Mouse (Mus musculus) CH12.LX (cell line): ENCODE results near the gene Btf3. TPM values are rescaled to one million over a fixed set of nuclear protein-coding genes. Genes with fewer than 3 reads are reported as not detected.

ENCODE experiments used
- DNase-seq: peaks from one replicate; pipeline ENCODE4 v3.0.0-alpha.2; 2013; ENCODE audit errors: extremely low read depth
- H3K27ac ChIP-seq: 2 replicates; pipeline ENCODE4 v1.5.1; 2012; ENCODE audit warnings: low read depth, mild to moderate bottlenecking, control low read depth, moderate library complexity; ENCODE audit not compliant: insufficient read depth
- H3K27me3 ChIP-seq: replicated peaks from 2 replicates; pipeline ENCODE3; 2012; ENCODE audit warnings: inconsistent platforms
- H3K36me3 ChIP-seq, 2 experiments: replicated peaks in 1 of 2; 2 replicates each; pipeline versions ENCODE3 to v1.6.1; 2012; ENCODE audit warnings: inconsistent platforms in 1 of 2, low read length in 1 of 2, mild to moderate bottlenecking in 1 of 2, mixed read lengths in 1 of 2, moderate library complexity in 1 of 2; ENCODE audit not compliant: control insufficient read depth in 1 of 2, insufficient read depth in 1 of 2
- H3K4me1 ChIP-seq, 2 experiments: 2 replicates each; pipeline ENCODE4 v1.6.1; 2012; ENCODE audit warnings: inconsistent platforms in 1 of 2, moderate library complexity in 1 of 2; ENCODE audit not compliant: insufficient read depth in 2 of 2, control insufficient read depth in 1 of 2
- H3K4me2 ChIP-seq: 2 replicates; pipeline ENCODE4 v1.6.1; 2012; ENCODE audit warnings: low read depth, mild to moderate bottlenecking, control low read depth; ENCODE audit not compliant: poor library complexity, insufficient read depth, severe bottlenecking
- H3K4me3 ChIP-seq, 3 experiments: fragments of 150-350 bp in 1 of 3; sonication (generic) in 1 of 3; replicated peaks in 1 of 3; 2 replicates each; pipeline versions ENCODE3 to v1.5.1; 2011 to 2012; ENCODE audit warnings: low read depth in 2 of 3, low read length in 2 of 3, mild to moderate bottlenecking in 2 of 3, moderate library complexity in 2 of 3, control low read depth in 1 of 3, improper control_type of control experiment in 1 of 3, inconsistent platforms in 1 of 3, mixed read lengths in 1 of 3; ENCODE audit not compliant: poor library complexity in 1 of 3
- H3K79me2 ChIP-seq: replicated peaks from 2 replicates; pipeline ENCODE4 v1.6.1; 2012; ENCODE audit warnings: mild to moderate bottlenecking, moderate library complexity; ENCODE audit not compliant: control insufficient read depth, poor library complexity, insufficient read depth, severe bottlenecking; ENCODE audit errors: extremely low read depth
- H3K9ac ChIP-seq: 2 replicates; pipeline ENCODE4 v1.6.1; 2012; ENCODE audit warnings: low read depth, mild to moderate bottlenecking, control low read depth, moderate library complexity; ENCODE audit not compliant: insufficient read depth
- H3K9me3 ChIP-seq: replicated peaks from 2 replicates; pipeline ENCODE3; 2012; ENCODE audit warnings: low read length, inconsistent platforms, mixed read lengths
- BHLHE40 ChIP-seq: IDR thresholded peaks from 2 replicates; pipeline ENCODE4 v1.6.1; 2011; ENCODE audit warnings: mild to moderate bottlenecking, low read depth, low read length, improper control_type of control experiment
- CHD1 ChIP-seq: IDR thresholded peaks from 2 replicates; pipeline ENCODE4 v1.6.1; 2012; ENCODE audit warnings: low read depth, low read length, improper control_type of control experiment, inconsistent platforms
- CHD2 ChIP-seq: IDR thresholded peaks from 2 replicates; pipeline ENCODE4 v1.6.1; 2011; ENCODE audit warnings: low read length, improper control_type of control experiment
- E2F4 ChIP-seq: IDR thresholded peaks from 2 replicates; pipeline ENCODE4 v1.6.1; 2011; ENCODE audit warnings: low read depth, low read length, improper control_type of control experiment; ENCODE audit not compliant: insufficient replicate concordance
- EP300 ChIP-seq: IDR thresholded peaks from 2 replicates; pipeline ENCODE4 v1.6.1; 2011; ENCODE audit warnings: low read length, improper control_type of control experiment
- ETS1 ChIP-seq: conservative IDR thresholded peaks from 2 replicates; pipeline ENCODE4 v1.6.1; 2012; ENCODE audit warnings: low read depth, mild to moderate bottlenecking, inconsistent platforms, low read length, improper control_type of control experiment, moderate library complexity
- HCFC1 ChIP-seq: IDR thresholded peaks from 2 replicates; pipeline ENCODE4 v1.6.1; 2012; ENCODE audit warnings: low read depth, mild to moderate bottlenecking, inconsistent platforms, low read length, improper control_type of control experiment
- IRF4 ChIP-seq: IDR thresholded peaks from 2 replicates; pipeline ENCODE4 v1.6.1; 2014; ENCODE audit warnings: low read depth, mild to moderate bottlenecking, inconsistent platforms, low read length, improper control_type of control experiment
- JUND ChIP-seq: conservative IDR thresholded peaks from 2 replicates; pipeline ENCODE4 v1.6.1; 2011; ENCODE audit warnings: low read depth, low read length, improper control_type of control experiment
- KAT2A ChIP-seq: IDR thresholded peaks from 2 replicates; pipeline ENCODE4 v1.6.1; 2012; ENCODE audit warnings: low read length, improper control_type of control experiment, inconsistent platforms; ENCODE audit not compliant: insufficient replicate concordance
- MAX ChIP-seq: IDR thresholded peaks from 2 replicates; pipeline ENCODE4 v1.6.1; 2011; ENCODE audit warnings: low read length, improper control_type of control experiment
- MEF2A ChIP-seq: IDR thresholded peaks from 2 replicates; pipeline ENCODE4 v1.6.1; 2014; ENCODE audit warnings: low read depth, mild to moderate bottlenecking, inconsistent platforms, low read length, improper control_type of control experiment, borderline replicate concordance
- NELFE ChIP-seq: IDR thresholded peaks from 2 replicates; pipeline ENCODE4 v1.6.1; 2011; ENCODE audit warnings: low read depth, low read length, improper control_type of control experiment
- POLR2A ChIP-seq: IDR thresholded peaks from 2 replicates; pipeline ENCODE4 v1.6.1; 2011; ENCODE audit warnings: low read depth, mild to moderate bottlenecking, improper control_type of control experiment, low read length
- POLR2AphosphoS2 ChIP-seq: IDR thresholded peaks from 2 replicates; pipeline ENCODE4 v1.6.1; 2011; ENCODE audit warnings: low read depth, low read length, improper control_type of control experiment
- RCOR1 ChIP-seq: conservative IDR thresholded peaks from 2 replicates; pipeline ENCODE4 v1.6.1; 2012; ENCODE audit warnings: low read depth, mild to moderate bottlenecking, inconsistent platforms, low read length, improper control_type of control experiment
- SIN3A ChIP-seq: IDR thresholded peaks from 2 replicates; pipeline ENCODE4 v1.6.1; 2012; ENCODE audit warnings: low read length, improper control_type of control experiment, inconsistent platforms
- UBTF ChIP-seq: IDR thresholded peaks from 2 replicates; pipeline ENCODE4 v1.6.1; 2012; ENCODE audit warnings: low read depth, mild to moderate bottlenecking, inconsistent platforms, low read length, improper control_type of control experiment, moderate library complexity
- USF1 ChIP-seq: IDR thresholded peaks from 2 replicates; pipeline ENCODE4 v1.6.1; 2014; ENCODE audit warnings: low read depth, mild to moderate bottlenecking, inconsistent platforms, low read length, improper control_type of control experiment
- USF2 ChIP-seq: conservative IDR thresholded peaks from 2 replicates; pipeline ENCODE4 v1.6.1; 2011; ENCODE audit warnings: low read depth, low read length, improper control_type of control experiment
- ZMIZ1 ChIP-seq: IDR thresholded peaks from 2 replicates; pipeline ENCODE4 v1.6.1; 2012; ENCODE audit warnings: low read depth, mild to moderate bottlenecking, inconsistent platforms, low read length, improper control_type of control experiment
- ZNF384 ChIP-seq: IDR thresholded peaks from 2 replicates; pipeline ENCODE4 v1.6.1; 2012; ENCODE audit warnings: low read depth, low read length, improper control_type of control experiment, inconsistent platforms
- dilution Hi-C: fragments of 300-500 bp; cut with MboI; formaldehyde crosslinking; loops from 2 replicates; pipeline ENCODE4 v1.14.3; 2020; ENCODE audit warnings: low sequenced_read_pairs; ENCODE audit not compliant: extremely low pct_unique_long_range_greater_than_20kb, extremely low pct_ligation_motif_present
- in situ Hi-C: fragments of 300-500 bp; cut with MboI; formaldehyde crosslinking; loops from 3 replicates; pipeline ENCODE4 v1.14.3; 2019; ENCODE audit warnings: low sequenced_read_pairs, low pct_ligation_motif_present, low pct_unique_long_range_greater_than_20kb, mixed read lengths
- polyA plus RNA-seq: library from polyadenylated mRNA; unstranded; fragments of >175 nt; gene quantifications from 2 replicates; pipeline ENCODE4 v1.2.1, GENCODE M21; 2012; ENCODE audit warnings: low read depth; ENCODE audit not compliant: insufficient read length
- total RNA-seq, 2 experiments: library from RNA; depleted of rRNA; stranded (reverse); fragments of 300-350 nt in 1 of 2; fragments of >200 nt in 1 of 2; gene quantifications; 2 replicates each; pipeline ENCODE4 v1.2.3; 2012 to 2014

The Btf3 gene
- total and polyA plus RNA-seq, 3 experiments: 1,038 to 1,568 (median 1,367) TPM

GRCm38 (mm10) chr13:98365766-98366421, 49.1 kb upstream of the Btf3 start:
- TF ChIP-seq UBTF (no peak), POLR2A (no peak), IRF4 (no peak), NELFE (no peak), CHD1 (no peak), POLR2AphosphoS2 (no peak), ETS1 (no peak), USF2 (no peak), KAT2A (no peak), ZMIZ1 (no peak), RCOR1 (no peak)
- Histone ChIP-seq H3K27me3 (no peaks in the 10 kb centered on the region), H3K4me2 (no peak overlapping the region), H3K9me3 (peaks cover 12% of the 10 kb centered on the region), H3K79me2 (no peaks in the 10 kb centered on the region; the same call in 1 of the 2 replicates), H3K9ac (no peak overlapping the region), H3K36me3 (no peaks in the 10 kb centered on the region), H3K4me1 (peaks cover 2 to 27% of the 10 kb centered on the region in 2 experiments), H3K27ac (no peak overlapping the region; the same call in 1 of the 2 replicates), H3K4me3 (no peak overlapping the region)
- no peak for DNase-seq
- in situ Hi-C loops: no loop called here
- dilution Hi-C loops: no loop called here

- H3K36me3 ChIP-seq: no peaks in the 10 kb centered on the region
- no peak overlapping the region for H3K27ac ChIP-seq
- no peaks in the 10 kb centered on the region for H3K27me3 ChIP-seq
- dilution Hi-C loops: no loop called here
- no peak for TF ChIP-seq ZNF384
- no peak for TF ChIP-seq USF2
- no peak for TF ChIP-seq BHLHE40
- no peak for TF ChIP-seq EP300
- TF ChIP-seq CHD2: no peak
- no peak for TF ChIP-seq USF1
- TF ChIP-seq JUND: no peak
- TF ChIP-seq E2F4: no peak
- TF ChIP-seq HCFC1: no peak
- no peak for TF ChIP-seq MEF2A
- no peak for TF ChIP-seq MAX
- TF ChIP-seq SIN3A: no peak
- in situ Hi-C loops: no loop called here
- DNase-seq: no peak
- H3K9ac ChIP-seq: no peak overlapping the region
- H3K9me3 ChIP-seq: peaks cover 12% of the 10 kb centered on the region
- no peak overlapping the region for H3K4me3 ChIP-seq
- peaks cover 0 to 21% of the 10 kb centered on the region in 2 experiments; a peak in 2 of 4 replicates for H3K4me1 ChIP-seq
- H3K4me2 ChIP-seq: no peak overlapping the region
- no peaks in the 10 kb centered on the region; the same call in 1 of the 2 replicates for H3K79me2 ChIP-seq
Measured at GRCm38 (mm10) chr13:98365081-98365480, 48.3 kb upstream of the Btf3 start.
